Mouse (Mus musculus) hindbrain, embryonic 13.5 days (tissue): ENCODE measurements at regions not wholly inside any gene's neighbourhood (a gene's known extent, or its start where the extent isn't known, plus 50 kb on each side); places are given as distances from the start of the nearest gene placed in this dataset.
A peak's percentile ranks its signal among the peaks of the same experiment; 100 is the strongest.
"Not testable (repeated sequence)": the region's sequence is repeated elsewhere in the genome, so short reads cannot be mapped to it uniquely, and the experiment has no call there.

Source experiments
- ATAC-seq: fragments of 200-750 bp; cut with Nextera tagmentation; 2 replicates; pipeline ENCODE4 v1.8.0; 2017; ENCODE audit warnings: moderate TSS enrichment; ENCODE audit not compliant: low FRiP score
- H3K27ac ChIP-seq: fragments of 300-500 bp; sonication (generic); 2 replicates; pipeline ENCODE4 v1.5.1; 2015; ENCODE audit warnings: inconsistent platforms, mild to moderate bottlenecking, moderate library complexity
- H3K27me3 ChIP-seq: fragments of 300-500 bp; sonication (generic); 2 replicates; pipeline ENCODE4 v1.6.1; 2015; ENCODE audit warnings: mild to moderate bottlenecking, inconsistent platforms
- H3K36me3 ChIP-seq: fragments of 300-500 bp; sonication (generic); 2 replicates; pipeline ENCODE4 v1.6.1; 2015; ENCODE audit warnings: mild to moderate bottlenecking, inconsistent platforms
- H3K4me1 ChIP-seq: fragments of 300-500 bp; sonication (generic); replicated peaks from 2 replicates; pipeline ENCODE4 v1.6.1; 2015; ENCODE audit warnings: inconsistent platforms
- H3K4me2 ChIP-seq: fragments of 300-500 bp; sonication (generic); 2 replicates; pipeline ENCODE4 v1.6.1; 2015; ENCODE audit warnings: inconsistent platforms, mild to moderate bottlenecking, moderate library complexity
- H3K4me3 ChIP-seq: fragments of 300-500 bp; sonication (generic); 2 replicates; pipeline ENCODE4 v1.5.1; 2015; ENCODE audit warnings: mild to moderate bottlenecking, inconsistent platforms
- H3K9ac ChIP-seq: fragments of 300-500 bp; sonication (generic); 2 replicates; pipeline ENCODE4 v1.6.1; 2015; ENCODE audit warnings: mild to moderate bottlenecking, inconsistent platforms
- H3K9me3 ChIP-seq: fragments of 300-500 bp; sonication (generic); 2 replicates; pipeline ENCODE4 v1.6.1; 2016; ENCODE audit warnings: inconsistent platforms
- WGBS: fragments of 180-500 bp; shearing (Covaris S2); methylation state at CpG from one replicate; pipeline ENCODE4 v1.1.7; 2015; 5-methylcytosine and 5-hydroxymethylcytosine counted together

DNA sequence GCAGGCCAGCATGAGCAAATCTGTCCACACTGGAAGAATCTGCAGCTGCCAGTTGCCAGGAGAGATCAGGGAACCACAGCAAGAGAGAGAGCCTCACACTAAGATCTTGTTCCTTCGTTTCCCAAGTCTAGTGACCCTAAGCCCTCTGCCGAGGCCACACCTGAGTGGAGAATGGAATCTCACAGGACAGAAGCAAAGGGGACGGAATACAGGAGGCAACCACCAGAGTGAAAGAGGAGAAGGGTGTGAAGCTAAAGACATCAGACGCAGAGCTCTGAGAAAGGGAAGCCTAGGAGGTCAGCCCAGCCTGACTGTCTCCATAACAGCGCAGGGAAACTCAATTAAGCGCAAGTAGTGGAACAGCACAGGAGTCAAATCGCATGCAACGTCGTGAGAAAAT is 75.0 kb downstream of the Suds3 start:
- 0 out of 2 replicates have a peak, but pooled peaks cover 4% of the 10 kb centered on the region for H3K4me1 ChIP-seq
- no peak overlapping the region for H3K4me2 ChIP-seq
- H3K4me3 ChIP-seq, result no peak overlapping the region
- no peaks in the 10 kb centered on the region for H3K36me3 ChIP-seq
- H3K9me3 ChIP-seq, result no peaks in the 10 kb centered on the region
- 85% methylated on average over 9 of the region's 9 CpGs for WGBS
- H3K9ac ChIP-seq, result no peak overlapping the region
- no peak overlapping the region for H3K27ac ChIP-seq
- H3K27me3 ChIP-seq, result no peaks in the 10 kb centered on the region
- ATAC-seq, result no peak

- WGBS, result 34% methylated on average over 3 of the region's 3 CpGs
- Histone ChIP-seq H3K27ac (no peak overlapping the region), H3K9ac (no peak overlapping the region), H3K36me3 (no peaks in the 10 kb centered on the region), H3K27me3 (no peaks in the 10 kb centered on the region), H3K9me3 (no peaks in the 10 kb centered on the region), H3K4me3 (no peak overlapping the region), H3K4me2 (no peak overlapping the region), H3K4me1 (0 out of 2 replicates have a peak, but pooled peaks cover 4% of the 10 kb centered on the region)
- no peak for ATAC-seq
Measured at GRCm38 (mm10) chr5:117037261-117037660, 78.7 kb downstream of the Suds3 start.

DNA sequence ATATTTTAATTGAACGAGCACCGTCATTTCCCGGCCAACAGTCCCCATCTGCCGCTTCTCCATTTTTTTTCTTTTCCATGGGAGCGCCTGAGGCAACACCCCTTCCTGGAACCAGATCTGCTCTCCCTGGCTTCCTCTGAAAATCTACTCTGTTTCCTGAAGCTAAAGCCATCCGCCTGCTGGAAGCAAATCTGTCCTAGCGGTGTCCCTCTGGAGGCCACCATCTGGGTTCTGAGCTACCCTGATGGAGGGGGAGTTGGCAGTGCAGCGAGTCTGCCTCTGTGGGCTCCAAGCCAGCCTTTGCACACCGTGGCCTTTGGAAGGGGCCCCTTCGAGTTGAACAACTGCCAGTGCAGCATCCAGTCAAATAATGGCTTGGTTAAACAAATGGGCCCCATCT is 83.8 kb downstream of the Suds3 start:
- ATAC-seq, result no peak
- Histone ChIP-seq H3K4me1 (0 out of 2 replicates have a peak, but pooled peaks cover 3% of the 10 kb centered on the region), H3K4me3 (no peak overlapping the region), H3K27ac (no peak overlapping the region), H3K36me3 (no peaks in the 10 kb centered on the region), H3K9me3 (no peaks in the 10 kb centered on the region), H3K27me3 (no peaks in the 10 kb centered on the region), H3K4me2 (no peak overlapping the region), H3K9ac (no peak overlapping the region)
- 58% methylated on average over 10 of the region's 10 CpGs for WGBS

- H3K27ac ChIP-seq, result 0 out of 2 replicates have a peak overlapping the region, but pooled peaks have one; percentile 40
- H3K9ac ChIP-seq, result no peak overlapping the region
- no peaks in the 10 kb centered on the region; the same call in 1 of the 2 replicates for H3K9me3 ChIP-seq
- H3K4me2 ChIP-seq, result no peak overlapping the region
- no peaks in the 10 kb centered on the region for H3K36me3 ChIP-seq
- H3K27me3 ChIP-seq, result no peaks in the 10 kb centered on the region
- H3K4me1 ChIP-seq, result peaks cover 8% of the 10 kb centered on the region; the same call in 1 of the 2 replicates
- H3K4me3 ChIP-seq, result no peak overlapping the region
- no peak for ATAC-seq
- WGBS, result 70% methylated on average over 13 of the region's 13 CpGs
Measured at GRCm38 (mm10) chr5:117025689-117026383, 90.1 kb downstream of the Suds3 start.

- 88% methylated on average over 6 of the region's 6 CpGs for WGBS
- H3K9me3 ChIP-seq, result 0 out of 2 replicates have a peak, but pooled peaks cover 5% of the 10 kb centered on the region
Measured at GRCm38 (mm10) chr5:117018419-117019150, 97.3 kb downstream of the Suds3 start.

GRCm38 (mm10) chr5:117011128-117011527 is 104.8 kb downstream of the Suds3 start:
- no peaks in the 10 kb centered on the region for H3K36me3 ChIP-seq
- H3K4me3 ChIP-seq, result no peak overlapping the region
- no peaks in the 10 kb centered on the region for H3K9me3 ChIP-seq
- H3K9ac ChIP-seq, result no peak overlapping the region
- 84% methylated on average over 7 of the region's 7 CpGs for WGBS
- H3K27ac ChIP-seq, result no peak overlapping the region
- ATAC-seq, result no peak
- no peaks in the 10 kb centered on the region for H3K4me1 ChIP-seq
- H3K4me2 ChIP-seq, result no peak overlapping the region
- H3K27me3 ChIP-seq, result no peaks in the 10 kb centered on the region

More at GRCm38 (mm10) chr5:117018419-117019150, 97.3 kb downstream of the Suds3 start:
- Histone ChIP-seq H3K9ac (no peak overlapping the region), H3K4me2 (no peak overlapping the region), H3K27me3 (no peaks in the 10 kb centered on the region), H3K27ac (no peak overlapping the region), H3K4me3 (no peak overlapping the region), H3K4me1 (no peaks in the 10 kb centered on the region), H3K36me3 (no peaks in the 10 kb centered on the region)
- no peak for ATAC-seq

- Histone ChIP-seq H3K9ac (peak overlapping the region; percentile 25; the same call in 1 of the 2 replicates), H3K9me3 (no peaks in the 10 kb centered on the region)
- ATAC-seq, result no peak
Measured at GRCm38 (mm10) chr5:117000770-117001201, 115.1 kb downstream of the Suds3 start.

DNA sequence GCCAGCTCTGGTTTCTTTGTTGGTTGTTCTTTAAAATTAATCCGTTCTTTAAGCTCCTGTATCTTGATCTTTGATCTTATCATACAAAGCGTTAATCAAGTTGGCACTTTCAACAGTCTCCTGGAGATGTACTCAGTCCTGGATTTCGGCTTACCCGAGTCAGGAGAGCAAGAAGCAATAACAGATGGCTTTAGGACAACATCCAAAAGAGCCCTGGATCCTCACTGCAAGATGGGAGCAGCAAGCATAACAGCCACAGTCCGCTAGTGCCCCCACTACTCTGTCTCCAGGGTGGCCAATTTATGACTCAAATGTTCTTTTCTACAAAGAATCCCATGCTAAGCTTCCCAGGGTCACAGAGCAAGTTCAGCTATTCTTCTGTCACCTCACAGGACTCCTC is 121.4 kb downstream of the Suds3 start:
- no peaks in the 10 kb centered on the region for H3K9me3 ChIP-seq
- no peaks in the 10 kb centered on the region for H3K27me3 ChIP-seq
- no peak overlapping the region for H3K4me2 ChIP-seq
- H3K9ac ChIP-seq, result no peak overlapping the region
- no peaks in the 10 kb centered on the region for H3K4me1 ChIP-seq
- no peak for ATAC-seq
- no peak overlapping the region for H3K27ac ChIP-seq
- 81% methylated on average over 5 of the region's 5 CpGs for WGBS
- no peak overlapping the region for H3K4me3 ChIP-seq
- H3K36me3 ChIP-seq, result no peaks in the 10 kb centered on the region

More at GRCm38 (mm10) chr5:117000770-117001201, 115.1 kb downstream of the Suds3 start:
- H3K4me2 ChIP-seq, result peak overlapping the region; percentile 36
- peak overlapping the region; percentile 72 for H3K27ac ChIP-seq
- WGBS, result 22% methylated on average over 20 of the region's 20 CpGs
- no peaks in the 10 kb centered on the region for H3K27me3 ChIP-seq
- H3K36me3 ChIP-seq, result no peaks in the 10 kb centered on the region
- peaks cover 8% of the 10 kb centered on the region for H3K4me1 ChIP-seq
- H3K4me3 ChIP-seq, result 0 out of 2 replicates have a peak overlapping the region, but pooled peaks have one; percentile 1

GRCm38 (mm10) chr5:116993674-116994073 is 122.2 kb downstream of the Suds3 start:
- Histone ChIP-seq H3K4me2 (no peak overlapping the region), H3K4me1 (no peaks in the 10 kb centered on the region), H3K36me3 (no peaks in the 10 kb centered on the region), H3K9me3 (no peaks in the 10 kb centered on the region), H3K27me3 (no peaks in the 10 kb centered on the region), H3K9ac (no peak overlapping the region), H3K4me3 (no peak overlapping the region), H3K27ac (no peak overlapping the region)
- WGBS, result 95% methylated on average over 1 of the region's 1 CpGs
- no peak for ATAC-seq

DNA sequence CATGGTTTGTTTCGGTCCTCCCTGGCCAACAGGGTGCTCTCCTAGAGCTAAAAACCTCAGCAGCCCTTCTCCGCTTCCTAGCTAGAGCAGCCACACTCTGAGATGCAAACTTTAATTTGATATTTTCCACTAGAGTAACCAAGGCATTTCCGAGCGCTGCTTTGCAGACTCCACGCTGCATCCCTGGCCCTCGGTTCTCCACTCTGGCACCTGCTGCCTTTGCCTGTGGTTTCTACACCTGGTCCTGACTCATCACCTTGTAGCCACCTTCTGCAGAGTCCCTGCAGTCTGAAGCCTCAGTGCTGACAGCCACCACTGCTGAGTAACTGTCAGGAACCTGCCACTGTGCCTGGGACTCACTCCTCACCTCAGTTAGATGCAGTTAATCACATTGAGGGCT is 124.5 kb downstream of the Suds3 start:
- Histone ChIP-seq H3K4me3 (no peak overlapping the region), H3K27ac (no peak overlapping the region), H3K9me3 (no peaks in the 10 kb centered on the region), H3K9ac (no peak overlapping the region), H3K36me3 (no peaks in the 10 kb centered on the region), H3K27me3 (no peaks in the 10 kb centered on the region), H3K4me1 (no peaks in the 10 kb centered on the region), H3K4me2 (no peak overlapping the region)
- WGBS, result 83% methylated on average over 6 of the region's 6 CpGs
- ATAC-seq, result no peak

DNA sequence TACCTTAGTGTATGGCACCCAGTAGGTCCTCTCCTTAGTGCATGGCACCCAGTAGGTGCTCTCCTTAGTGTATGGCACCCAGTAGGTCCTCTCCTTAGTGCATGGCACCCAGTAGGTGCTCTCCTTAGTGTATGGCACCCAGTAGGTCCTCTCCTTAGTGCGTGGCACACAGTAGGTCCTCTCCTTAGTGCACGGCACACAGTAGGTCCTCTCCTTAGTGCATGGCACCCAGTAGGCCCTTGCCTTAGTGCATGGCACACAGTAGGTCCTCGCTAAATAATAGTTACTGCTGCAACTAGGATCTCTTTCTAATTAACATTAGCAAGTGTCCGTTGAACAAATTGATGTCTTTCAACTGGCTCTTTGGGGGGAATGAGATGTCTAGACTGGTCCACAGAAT is 144.4 kb downstream of the Suds3 start:
- H3K4me3 ChIP-seq, H3K4me1 ChIP-seq, H3K27ac ChIP-seq, H3K4me2 ChIP-seq, H3K9ac ChIP-seq, H3K9me3 ChIP-seq, H3K27me3 ChIP-seq, ATAC-seq, H3K36me3 ChIP-seq: not testable (repeated sequence)
- WGBS, result 89% methylated on average over 4 of the region's 4 CpGs

GRCm38 (mm10) chr5:116964171-116964570 is 151.7 kb downstream of the Suds3 start:
- ATAC-seq, result no peak
- no peak overlapping the region for H3K27ac ChIP-seq
- H3K36me3 ChIP-seq, result no peaks in the 10 kb centered on the region
- no peaks in the 10 kb centered on the region for H3K27me3 ChIP-seq
- no peaks in the 10 kb centered on the region for H3K9me3 ChIP-seq
- 74% methylated on average over 7 of the region's 7 CpGs for WGBS
- H3K4me1 ChIP-seq, result no peaks in the 10 kb centered on the region
- H3K4me2 ChIP-seq, result no peak overlapping the region
- H3K4me3 ChIP-seq, result no peak overlapping the region
- no peak overlapping the region for H3K9ac ChIP-seq
